Mouse (Mus musculus) CH12.LX (cell line): ENCODE measurements at regions not wholly inside any gene's neighbourhood (a gene's known extent, or its start where the extent isn't known, plus 50 kb on each side); places are given as distances from the start of the nearest gene placed in this dataset.

Experiments
- DNase-seq: peaks from one replicate; pipeline ENCODE4 v3.0.0-alpha.2; 2013; ENCODE audit errors: extremely low read depth
- H3K27ac ChIP-seq: 2 replicates; pipeline ENCODE4 v1.5.1; 2012; ENCODE audit warnings: low read depth, mild to moderate bottlenecking, control low read depth, moderate library complexity; ENCODE audit not compliant: insufficient read depth
- H3K27me3 ChIP-seq: replicated peaks from 2 replicates; pipeline ENCODE3; 2012; ENCODE audit warnings: inconsistent platforms
- H3K36me3 ChIP-seq, 2 experiments: replicated peaks in 1 of 2; 2 replicates each; pipeline versions ENCODE3 to v1.6.1; 2012; ENCODE audit warnings: inconsistent platforms in 1 of 2, low read length in 1 of 2, mild to moderate bottlenecking in 1 of 2, mixed read lengths in 1 of 2, moderate library complexity in 1 of 2; ENCODE audit not compliant: control insufficient read depth in 1 of 2, insufficient read depth in 1 of 2
- H3K4me1 ChIP-seq, 2 experiments: 2 replicates each; pipeline ENCODE4 v1.6.1; 2012; ENCODE audit warnings: inconsistent platforms in 1 of 2, moderate library complexity in 1 of 2; ENCODE audit not compliant: insufficient read depth in 2 of 2, control insufficient read depth in 1 of 2
- H3K4me2 ChIP-seq: 2 replicates; pipeline ENCODE4 v1.6.1; 2012; ENCODE audit warnings: low read depth, mild to moderate bottlenecking, control low read depth; ENCODE audit not compliant: poor library complexity, insufficient read depth, severe bottlenecking
- H3K4me3 ChIP-seq, 3 experiments: fragments of 150-350 bp in 1 of 3; sonication (generic) in 1 of 3; replicated peaks in 1 of 3; 2 replicates each; pipeline versions ENCODE3 to v1.5.1; 2011 to 2012; ENCODE audit warnings: low read depth in 2 of 3, low read length in 2 of 3, mild to moderate bottlenecking in 2 of 3, moderate library complexity in 2 of 3, control low read depth in 1 of 3, improper control_type of control experiment in 1 of 3, inconsistent platforms in 1 of 3, mixed read lengths in 1 of 3; ENCODE audit not compliant: poor library complexity in 1 of 3
- H3K79me2 ChIP-seq: replicated peaks from 2 replicates; pipeline ENCODE4 v1.6.1; 2012; ENCODE audit warnings: mild to moderate bottlenecking, moderate library complexity; ENCODE audit not compliant: control insufficient read depth, poor library complexity, insufficient read depth, severe bottlenecking; ENCODE audit errors: extremely low read depth
- H3K9ac ChIP-seq: 2 replicates; pipeline ENCODE4 v1.6.1; 2012; ENCODE audit warnings: low read depth, mild to moderate bottlenecking, control low read depth, moderate library complexity; ENCODE audit not compliant: insufficient read depth
- H3K9me3 ChIP-seq: replicated peaks from 2 replicates; pipeline ENCODE3; 2012; ENCODE audit warnings: low read length, inconsistent platforms, mixed read lengths
- CHD2 ChIP-seq: IDR thresholded peaks from 2 replicates; pipeline ENCODE4 v1.6.1; 2011; ENCODE audit warnings: low read length, improper control_type of control experiment
- E2F4 ChIP-seq: IDR thresholded peaks from 2 replicates; pipeline ENCODE4 v1.6.1; 2011; ENCODE audit warnings: low read depth, low read length, improper control_type of control experiment; ENCODE audit not compliant: insufficient replicate concordance
- ELF1 ChIP-seq: IDR thresholded peaks from 2 replicates; pipeline ENCODE4 v1.6.1; 2014; ENCODE audit warnings: low read depth, mild to moderate bottlenecking, inconsistent platforms, low read length, improper control_type of control experiment
- EP300 ChIP-seq: IDR thresholded peaks from 2 replicates; pipeline ENCODE4 v1.6.1; 2011; ENCODE audit warnings: low read length, improper control_type of control experiment
- ETS1 ChIP-seq: conservative IDR thresholded peaks from 2 replicates; pipeline ENCODE4 v1.6.1; 2012; ENCODE audit warnings: low read depth, mild to moderate bottlenecking, inconsistent platforms, low read length, improper control_type of control experiment, moderate library complexity
- HCFC1 ChIP-seq: IDR thresholded peaks from 2 replicates; pipeline ENCODE4 v1.6.1; 2012; ENCODE audit warnings: low read depth, mild to moderate bottlenecking, inconsistent platforms, low read length, improper control_type of control experiment
- IRF4 ChIP-seq: IDR thresholded peaks from 2 replicates; pipeline ENCODE4 v1.6.1; 2014; ENCODE audit warnings: low read depth, mild to moderate bottlenecking, inconsistent platforms, low read length, improper control_type of control experiment
- JUN ChIP-seq: IDR thresholded peaks from 2 replicates; pipeline ENCODE4 v1.6.1; 2011; ENCODE audit warnings: low read depth, mild to moderate bottlenecking, low read length, improper control_type of control experiment, moderate library complexity; ENCODE audit not compliant: insufficient read depth
- JUND ChIP-seq: conservative IDR thresholded peaks from 2 replicates; pipeline ENCODE4 v1.6.1; 2011; ENCODE audit warnings: low read depth, low read length, improper control_type of control experiment
- KAT2A ChIP-seq: IDR thresholded peaks from 2 replicates; pipeline ENCODE4 v1.6.1; 2012; ENCODE audit warnings: low read length, improper control_type of control experiment, inconsistent platforms; ENCODE audit not compliant: insufficient replicate concordance
- MAX ChIP-seq: IDR thresholded peaks from 2 replicates; pipeline ENCODE4 v1.6.1; 2011; ENCODE audit warnings: low read length, improper control_type of control experiment
- MEF2A ChIP-seq: IDR thresholded peaks from 2 replicates; pipeline ENCODE4 v1.6.1; 2014; ENCODE audit warnings: low read depth, mild to moderate bottlenecking, inconsistent platforms, low read length, improper control_type of control experiment, borderline replicate concordance
- MXI1 ChIP-seq: IDR thresholded peaks from 2 replicates; pipeline ENCODE4 v1.6.1; 2011; ENCODE audit warnings: mild to moderate bottlenecking, low read depth, low read length, improper control_type of control experiment
- MYC ChIP-seq: IDR thresholded peaks from 2 replicates; pipeline ENCODE4 v1.6.1; 2011; ENCODE audit warnings: low read depth, mild to moderate bottlenecking, improper control_type of control experiment, low read length
- NELFE ChIP-seq: IDR thresholded peaks from 2 replicates; pipeline ENCODE4 v1.6.1; 2011; ENCODE audit warnings: low read depth, low read length, improper control_type of control experiment
- NRF1 ChIP-seq: IDR thresholded peaks from 2 replicates; pipeline ENCODE4 v1.6.1; 2014; ENCODE audit warnings: low read depth, mild to moderate bottlenecking, inconsistent platforms, low read length, improper control_type of control experiment, moderate library complexity
- PAX5 ChIP-seq: IDR thresholded peaks from 2 replicates; pipeline ENCODE4 v1.6.1; 2012; ENCODE audit warnings: low read length, inconsistent platforms, mixed read lengths
- POLR2A ChIP-seq: IDR thresholded peaks from 2 replicates; pipeline ENCODE4 v1.6.1; 2011; ENCODE audit warnings: low read depth, mild to moderate bottlenecking, improper control_type of control experiment, low read length
- RAD21 ChIP-seq: IDR thresholded peaks from 2 replicates; pipeline ENCODE4 v1.6.1; 2011; ENCODE audit warnings: low read depth, mild to moderate bottlenecking, low read length, improper control_type of control experiment, moderate library complexity
- SIN3A ChIP-seq: IDR thresholded peaks from 2 replicates; pipeline ENCODE4 v1.6.1; 2012; ENCODE audit warnings: low read length, improper control_type of control experiment, inconsistent platforms
- SMC3 ChIP-seq: IDR thresholded peaks from 2 replicates; pipeline ENCODE4 v1.6.1; 2011; ENCODE audit warnings: low read depth, low read length, improper control_type of control experiment
- USF1 ChIP-seq: IDR thresholded peaks from 2 replicates; pipeline ENCODE4 v1.6.1; 2014; ENCODE audit warnings: low read depth, mild to moderate bottlenecking, inconsistent platforms, low read length, improper control_type of control experiment
- ZC3H11A ChIP-seq: IDR thresholded peaks from 2 replicates; pipeline ENCODE4 v1.6.1; 2012; ENCODE audit warnings: low read depth, mild to moderate bottlenecking, inconsistent platforms, low read length, improper control_type of control experiment
- ZKSCAN1 ChIP-seq: IDR thresholded peaks from 2 replicates; pipeline ENCODE4 v1.6.1; 2012; ENCODE audit warnings: low read depth, inconsistent platforms, low read length, improper control_type of control experiment, borderline replicate concordance
- ZMIZ1 ChIP-seq: IDR thresholded peaks from 2 replicates; pipeline ENCODE4 v1.6.1; 2012; ENCODE audit warnings: low read depth, mild to moderate bottlenecking, inconsistent platforms, low read length, improper control_type of control experiment
- ZNF384 ChIP-seq: IDR thresholded peaks from 2 replicates; pipeline ENCODE4 v1.6.1; 2012; ENCODE audit warnings: low read depth, low read length, improper control_type of control experiment, inconsistent platforms
- dilution Hi-C: fragments of 300-500 bp; cut with MboI; formaldehyde crosslinking; loops from 2 replicates; pipeline ENCODE4 v1.14.3; 2020; ENCODE audit warnings: low sequenced_read_pairs; ENCODE audit not compliant: extremely low pct_unique_long_range_greater_than_20kb, extremely low pct_ligation_motif_present
- in situ Hi-C: fragments of 300-500 bp; cut with MboI; formaldehyde crosslinking; loops from 3 replicates; pipeline ENCODE4 v1.14.3; 2019; ENCODE audit warnings: low sequenced_read_pairs, low pct_ligation_motif_present, low pct_unique_long_range_greater_than_20kb, mixed read lengths

DNA sequence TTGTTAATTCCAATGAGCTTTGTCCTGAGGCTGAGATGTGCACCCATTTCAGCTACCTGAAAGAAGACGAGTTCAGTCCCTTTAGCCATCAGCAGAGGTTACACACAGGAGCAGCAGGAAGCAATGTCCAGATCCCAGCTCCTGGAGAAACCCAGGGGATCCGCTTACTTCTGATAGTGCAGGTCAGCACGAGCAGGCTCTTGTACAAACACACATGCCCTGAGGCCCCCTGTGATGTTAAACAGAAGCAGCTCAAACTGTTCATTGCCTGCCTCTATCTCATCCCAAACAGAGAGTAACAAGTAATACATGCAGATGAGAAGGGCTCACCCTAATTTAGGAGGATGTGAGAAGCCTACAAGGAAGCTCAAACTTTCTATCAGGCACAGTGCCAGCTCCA, 203.3 kb upstream of the Apob start:
- no peak for TF ChIP-seq POLR2A
- TF ChIP-seq KAT2A = no peak
- no peak for TF ChIP-seq CHD2
- no peak for TF ChIP-seq ELF1
- no peak for TF ChIP-seq MXI1
- TF ChIP-seq SIN3A = no peak
- TF ChIP-seq PAX5 = no peak
- no peak for TF ChIP-seq JUND
- no peak for TF ChIP-seq ZMIZ1
- no peak for TF ChIP-seq SMC3
- no peak for TF ChIP-seq ZNF384
- no peak for TF ChIP-seq NRF1
- TF ChIP-seq EP300 = no peak
- H3K9me3 ChIP-seq = no peaks in the 10 kb centered on the region
- no peaks in the 10 kb centered on the region for H3K36me3 ChIP-seq
- no peak overlapping the region for H3K27ac ChIP-seq
- dilution Hi-C loops = no loop called here
- in situ Hi-C loops = no loop called here
- no peak overlapping the region for H3K9ac ChIP-seq
- H3K4me3 ChIP-seq = no peak overlapping the region
- no peaks in the 10 kb centered on the region for H3K27me3 ChIP-seq
- H3K4me2 ChIP-seq = no peak overlapping the region
- peaks cover 0 to 6% of the 10 kb centered on the region in 2 experiments; a peak in 2 of 4 replicates for H3K4me1 ChIP-seq
- no peaks in the 10 kb centered on the region for H3K79me2 ChIP-seq
- DNase-seq = no peak

DNA sequence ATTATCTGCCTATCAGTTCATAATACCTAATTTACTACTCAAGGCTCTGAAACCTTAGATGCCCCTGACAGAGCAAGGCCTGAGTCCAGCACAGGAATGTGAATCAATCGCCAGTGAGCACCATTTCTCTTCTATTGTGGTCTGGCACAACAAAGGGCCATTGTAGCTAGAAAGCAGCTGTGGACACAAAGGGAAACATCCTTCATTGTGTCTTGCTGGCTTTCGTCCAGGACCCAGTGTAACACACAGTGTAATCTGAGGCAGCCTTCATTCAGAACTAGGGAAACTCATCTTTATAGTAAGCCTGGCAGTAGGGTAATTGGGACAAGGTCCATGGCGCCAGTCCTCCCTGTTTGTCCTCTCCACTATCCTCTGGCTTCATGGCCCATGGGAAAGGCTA, 201.1 kb upstream of the Apob start:
- in situ Hi-C loops = no loop called here

More for the DNA sequence above, 201.1 kb upstream of the Apob start:
- no peak overlapping the region for H3K4me3 ChIP-seq
- H3K27me3 ChIP-seq = no peaks in the 10 kb centered on the region
- no peak for DNase-seq
- H3K9me3 ChIP-seq = no peaks in the 10 kb centered on the region
- no peak overlapping the region for H3K9ac ChIP-seq
- dilution Hi-C loops = no loop called here
- no peaks in the 10 kb centered on the region for H3K79me2 ChIP-seq
- TF ChIP-seq JUN (no peak), RAD21 (no peak), POLR2A (no peak), SIN3A (no peak), NELFE (no peak), HCFC1 (no peak), ZC3H11A (no peak), USF1 (no peak), ZNF384 (no peak), ZKSCAN1 (no peak), MYC (no peak), CHD2 (no peak), IRF4 (no peak), MEF2A (no peak), ETS1 (no peak), JUND (no peak), MAX (no peak), E2F4 (no peak)
- TF ChIP-seq, all 38 proteins: peak for 0
- Histone ChIP-seq H3K36me3 (no peaks in the 10 kb centered on the region), H3K4me1 (peaks cover 0 to 6% of the 10 kb centered on the region in 2 experiments; a peak in 2 of 4 replicates), H3K27ac (no peak overlapping the region), H3K4me2 (no peak overlapping the region)
